Mouse (Mus musculus) C2C12 (cell line): ENCODE measurements around the gene Sec62.

Experiments used
- CEBPB ChIP-seq: IDR thresholded peaks from one replicate; pipeline ENCODE4 v1.6.1; 2011; ENCODE audit warnings: low read depth, mild to moderate bottlenecking, control low read depth, moderate library complexity
- CTCF ChIP-seq: IDR thresholded peaks from one replicate; pipeline ENCODE4 v1.5.1; 2011; ENCODE audit not compliant: control insufficient read depth, insufficient read depth, insufficient read length
- FOSL1 ChIP-seq: IDR thresholded peaks from one replicate; pipeline ENCODE4 v1.8.0; 2011; ENCODE audit warnings: mild to moderate bottlenecking, low read length; ENCODE audit not compliant: poor library complexity, insufficient read depth, severe bottlenecking
- MAX ChIP-seq: IDR thresholded peaks from one replicate; pipeline ENCODE4 v1.6.1; 2011; ENCODE audit warnings: mild to moderate bottlenecking, control low read depth
- MYOD1 ChIP-seq: IDR thresholded peaks from one replicate; pipeline ENCODE4 v1.6.1; 2011; ENCODE audit warnings: low read depth; ENCODE audit not compliant: control insufficient read depth, insufficient read length
- MYOG ChIP-seq: IDR thresholded peaks from one replicate; pipeline ENCODE4 v1.6.1; 2011; ENCODE audit not compliant: control insufficient read depth, insufficient read length; ENCODE audit errors: extremely low read depth
- USF1 ChIP-seq: IDR thresholded peaks from one replicate; pipeline ENCODE4 v1.6.1; 2011; ENCODE audit warnings: low read depth, mild to moderate bottlenecking, control low read depth, moderate library complexity

DNA sequence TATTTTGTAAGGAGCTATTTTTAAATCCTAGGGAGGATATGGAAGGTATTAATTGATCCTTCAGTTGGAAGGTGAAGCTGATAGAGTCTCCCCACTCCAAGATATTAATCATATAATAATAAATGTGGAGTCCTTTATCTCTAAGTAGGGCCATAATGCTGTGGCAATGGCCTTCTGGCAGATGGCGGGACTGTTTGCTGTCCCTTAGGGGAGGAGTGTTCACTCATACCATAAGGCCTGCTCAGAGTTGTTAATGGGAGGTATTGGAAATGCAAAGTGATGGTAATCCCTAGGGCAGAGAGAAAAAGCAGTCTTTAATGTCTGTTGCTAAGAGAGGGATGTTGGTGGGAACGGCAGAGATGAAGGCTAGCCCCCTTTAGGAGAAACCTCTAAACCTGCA lies 53.1 kb downstream of the Sec62 start:
- no peak for TF ChIP-seq USF1
- TF ChIP-seq CTCF, result no peak
- TF ChIP-seq CEBPB, result no peak
- TF ChIP-seq MAX, result no peak
- TF ChIP-seq MYOD1, result no peak
- no peak for TF ChIP-seq MYOG
- TF ChIP-seq FOSL1, result no peak
